Mouse (Mus musculus): ENCODE measurements around the gene Prpf8.
"Not testable (repeated sequence)": the region's sequence is repeated elsewhere in the genome, so short reads cannot be mapped to it uniquely, and the experiment has no call there.

Prpf8 gene

GRCm38 (mm10) chr11:75534286-75535033 lies 47.8 kb downstream of the Prpf8 start:
- no peak for DNase-seq (ENCODE audit: low spot score)

- DNase-seq (ENCODE audit: low spot score): no peak
Observed at GRCm38 (mm10) chr11:75535106-75535795, 48.6 kb downstream of the Prpf8 start.

GRCm38 (mm10) chr11:75536255-75537024 lies 49.8 kb downstream of the Prpf8 start:
- DNase-seq (ENCODE audit: low spot score): no peak

- no peak for DNase-seq (ENCODE audit: low spot score)
Observed at GRCm38 (mm10) chr11:75537025-75537414, 50.4 kb downstream of the Prpf8 start.

GRCm38 (mm10) chr11:75537491-75538183 lies 51.0 kb downstream of the Prpf8 start:
- no peak for DNase-seq (ENCODE audit: low spot score)

- DNase-seq (ENCODE audit: low spot score): no peak
Observed at GRCm38 (mm10) chr11:75538184-75538969, 51.8 kb downstream of the Prpf8 start.

GRCm38 (mm10) chr11:75538970-75539299 lies 52.3 kb downstream of the Prpf8 start:
- DNase-seq (ENCODE audit: low spot score): no peak

GRCm38 (mm10) chr11:75540209-75540608 lies 53.6 kb downstream of the Prpf8 start:
- DNase-seq (ENCODE audit: low spot score): no peak

GRCm38 (mm10) chr11:75540710-75541581 lies 54.3 kb downstream of the Prpf8 start:
- no peak for DNase-seq (ENCODE audit: low spot score)

- DNase-seq (ENCODE audit: low spot score): no peak
Observed at GRCm38 (mm10) chr11:75544713-75545112, 58.1 kb downstream of the Prpf8 start.

GRCm38 (mm10) chr11:75546057-75546456 lies 59.4 kb downstream of the Prpf8 start:
- DNase-seq (ENCODE audit: low spot score): no peak

GRCm38 (mm10) chr11:75549658-75550111 lies 63.1 kb downstream of the Prpf8 start:
- no peak for DNase-seq (ENCODE audit: low spot score)

GRCm38 (mm10) chr11:75550200-75550946 lies 63.8 kb downstream of the Prpf8 start:
- DNase-seq (ENCODE audit: low spot score): no peak

- no peak for DNase-seq (ENCODE audit: low spot score)
Observed at GRCm38 (mm10) chr11:75551321-75551720, 64.7 kb downstream of the Prpf8 start.

- no peak for DNase-seq (ENCODE audit: low spot score)
Observed at GRCm38 (mm10) chr11:75551961-75552441, 65.4 kb downstream of the Prpf8 start.

GRCm38 (mm10) chr11:75552906-75553482 lies 66.4 kb downstream of the Prpf8 start:
- no peak for DNase-seq (ENCODE audit: low spot score)

GRCm38 (mm10) chr11:75556006-75556405 lies 69.4 kb downstream of the Prpf8 start:
- not testable (repeated sequence) for DNase-seq (ENCODE audit: low spot score)

GRCm38 (mm10) chr11:75557142-75557541 lies 70.5 kb downstream of the Prpf8 start:
- DNase-seq (ENCODE audit: low spot score): no peak

- no peak for DNase-seq (ENCODE audit: low spot score)
Observed at GRCm38 (mm10) chr11:75558101-75558500, 71.5 kb downstream of the Prpf8 start.
